10 mouse cellular contexts compared by ENCODE assay signal in the genomic region with DNA sequence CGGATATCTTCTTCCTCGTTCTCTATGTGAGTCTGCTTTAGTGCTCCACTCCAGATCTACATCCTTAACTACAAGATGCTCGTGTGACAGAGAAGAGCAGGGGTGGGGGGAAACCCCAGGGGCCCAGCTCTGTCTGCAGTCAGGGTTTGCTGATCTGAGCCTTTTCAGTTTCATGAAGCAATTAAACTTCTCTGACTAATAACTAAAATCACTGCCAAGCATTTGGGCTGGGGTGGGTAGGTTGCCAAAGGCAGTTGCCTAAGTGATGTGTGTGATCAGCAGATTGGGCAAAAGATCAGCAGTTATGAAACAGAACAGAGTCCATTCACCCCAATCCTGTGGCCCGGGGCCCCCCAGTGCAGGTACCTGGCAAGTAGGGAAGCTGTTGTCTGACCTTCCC.
DNase-seq lines count a peak whose midpoint lies in the region; ATAC-seq and TF ChIP-seq lines count a peak whose summit lies in the region.
"Had no signal": no experiment of that assay in that cellular context is flagged by ENCODE, and none has a peak within 500 bp of the region (broad histone marks: within the 10 kb centered on the region; RNA-seq: fewer than 3 reads in every experiment).

No protein-coding gene starts in this region.

- POLR2A ChIA-PET in Patski (lab: Charles Lee): no interaction called here

- no peak for TF ChIP-seq CTCF in liver, adult 2 months (IDR thresholded peaks at IDR 0.05; ENCODE audit: low read depth, low read length)
- TF ChIP-seq CTCF in Patski (IDR thresholded peaks at IDR 0.05): no peak

- peak overlapping the region; percentile 97 for H3K27ac ChIP-seq in liver, adult 2 months (replicated peaks; ENCODE audit: insufficient read depth, low read depth, low read length)
- H3K27ac ChIP-seq in forebrain, embryonic 14.5 days (ENCODE audit: low read depth, low read length): no peak overlapping the region
- H3K27ac ChIP-seq: heart, embryonic 15.5 days; midbrain, embryonic 15.5 days had no signal

- peaks cover 19% of the 10 kb centered on the region for H3K4me1 ChIP-seq in liver, adult 2 months (ENCODE audit: control insufficient read depth, insufficient read depth, low read length)
- H3K4me1 ChIP-seq in forebrain, embryonic 14.5 days (ENCODE audit: control insufficient read depth, insufficient read depth, low read length): no peaks in the 10 kb centered on the region
- H3K4me1 ChIP-seq: midbrain, embryonic 15.5 days had no signal

- no peaks in the 10 kb centered on the region for H3K36me3 ChIP-seq in liver, adult 2 months (ENCODE audit: control insufficient read depth, insufficient read depth, low read length)
- H3K36me3 ChIP-seq in forebrain, embryonic 14.5 days (ENCODE audit: control insufficient read depth, insufficient read depth, low read length): no peaks in the 10 kb centered on the region
- H3K36me3 ChIP-seq: heart, embryonic 15.5 days; midbrain, embryonic 15.5 days had no signal

- 12% methylated on average over 4 of the region's 4 CpGs for WGBS in liver, adult 2 months
- WGBS in forebrain, embryonic 14.5 days: 83% methylated on average over 4 of the region's 4 CpGs

- H3K4me2 ChIP-seq in forebrain, embryonic 14.5 days (ENCODE audit: low read length): no peak overlapping the region
- H3K4me2 ChIP-seq: heart, embryonic 15.5 days; midbrain, embryonic 15.5 days had no signal

- H3K9ac ChIP-seq in liver, adult 2 months (ENCODE audit: low read depth, low read length): peak overlapping the region; percentile 65
- no peak overlapping the region for H3K9ac ChIP-seq in forebrain, embryonic 14.5 days (ENCODE audit: low read length)
- H3K9ac ChIP-seq: heart, embryonic 15.5 days; midbrain, embryonic 15.5 days had no signal

- CTCF ChIA-PET in Patski (lab: Charles Lee): interaction anchor here (4.6 kb wide), 1 partner anchor 13 kb away, joined by 24 read pairs; no protein-coding TSS in a partner anchor

- in situ Hi-C loops in Patski (cut with MboI; ENCODE audit: low pct_unique_long_range_greater_than_20kb): no loop called here

- H3K27me3 ChIP-seq in liver, adult 2 months (ENCODE audit: control insufficient read depth, insufficient read depth, low read length): no peaks in the 10 kb centered on the region
- no peaks in the 10 kb centered on the region for H3K27me3 ChIP-seq in Patski
- H3K27me3 ChIP-seq in forebrain, embryonic 14.5 days (replicated peaks; ENCODE audit: control insufficient read depth, insufficient read depth, low read length): no peaks in the 10 kb centered on the region
- H3K27me3 ChIP-seq: heart, embryonic 15.5 days; midbrain, embryonic 15.5 days had no signal

- peak; percentile 97 for DNase-seq in liver, adult 2 months (ENCODE audit: extremely low read depth, low read depth, low spot score)
- DNase-seq in liver (no peak), Patski (ENCODE audit: low read depth, low spot score) (peak; percentile 73)
- DNase-seq in fibroblast of lung, adult 2 months (ENCODE audit: low read depth): peak; percentile 80
- peak; percentile 81 for DNase-seq in layer of hippocampus, adult 9-11 months
- DNase-seq in forebrain, embryonic 14.5 days (ENCODE audit: low spot score): no peak
- DNase-seq: cerebellum, adult 11 months had no signal

- no peaks in the 10 kb centered on the region for H3K79me2 ChIP-seq in liver, adult 2 months (ENCODE audit: control insufficient read depth, insufficient read depth, low read length)

- H3K4me3 ChIP-seq in liver, adult 2 months (ENCODE audit: insufficient read depth, low read depth, low read length): peak overlapping the region; percentile 48; the same call in 1 of the 2 replicates
- H3K4me3 ChIP-seq in forebrain, embryonic 14.5 days (ENCODE audit: low read depth, low read length): no peak overlapping the region
- H3K4me3 ChIP-seq: heart, embryonic 15.5 days; midbrain, embryonic 15.5 days had no signal

- TF ChIP-seq POLR2A in liver, adult 2 months (IDR thresholded peaks at IDR 0.05; ENCODE audit: extremely low read depth, insufficient read depth, low read length): no peak

- H3K9me3 ChIP-seq in forebrain, embryonic 14.5 days (replicated peaks; ENCODE audit: control insufficient read depth, low read length): no peaks in the 10 kb centered on the region
- H3K9me3 ChIP-seq: heart, embryonic 15.5 days; midbrain, embryonic 15.5 days had no signal

- peak; percentile 19 for ATAC-seq in Patski
- no peak for ATAC-seq in erythroblast, adult 5-6 weeks (replicated peaks; ENCODE audit: low FRiP score, poor library complexity, severe bottlenecking)
- no peak for ATAC-seq in forebrain, embryonic 14.5 days
- ATAC-seq: midbrain, embryonic 15.5 days had no signal

Comparison
In these comparisons a context has a peak if more than half of its experiments do, and no peak if none do; other contexts are left out.
1. DNase-seq: peak in liver, adult 2 months (single experiment), Patski (single experiment), fibroblast of lung, adult 2 months (single experiment) and layer of hippocampus, adult 9-11 months (single experiment); none in liver (single experiment) and forebrain, embryonic 14.5 days (single experiment).